8 mouse cellular contexts compared by ENCODE assay signal in genomic region chr9:62286967-62287632, GRCm38 (mm10). TPM values are rescaled to one million over a fixed set of nuclear protein-coding genes. Genes with fewer than 3 reads are reported as not detected.
DNase-seq lines count a peak whose midpoint lies in the region; ATAC-seq and TF ChIP-seq lines count a peak whose summit lies in the region.
"Had no signal": no experiment of that assay in that cellular context is flagged by ENCODE, and none has a peak within 500 bp of the region (broad histone marks: within the 10 kb centered on the region; RNA-seq: fewer than 3 reads in every experiment).

No protein-coding gene starts in this region.

- no peak overlapping the region for H3K4me2 ChIP-seq in embryonic facial prominence, embryonic 14.5 days (ENCODE audit: low read depth, low read length)
- no peak overlapping the region for H3K4me2 ChIP-seq in lung, embryonic 14.5 days
- H3K4me2 ChIP-seq: limb, embryonic 13.5 days had no signal

- no peaks in the 10 kb centered on the region for H3K36me3 ChIP-seq in embryonic facial prominence, embryonic 14.5 days (ENCODE audit: control insufficient read depth, insufficient read depth, low read length)
- no peaks in the 10 kb centered on the region for H3K36me3 ChIP-seq in lung, embryonic 14.5 days (ENCODE audit: insufficient read depth)
- H3K36me3 ChIP-seq: limb, embryonic 13.5 days had no signal

- peak; percentile 85 for DNase-seq in 3T3-L1 (ENCODE audit: low read depth, low spot score)
- DNase-seq in 416B (ENCODE audit: low read depth) = peak; percentile 78
- peak; percentile 72 to 86 for DNase-seq in adrenal gland, postnatal 36 days
- peak; percentile 85 for DNase-seq in embryonic facial prominence, embryonic 14.5 days (ENCODE audit: low spot score)
- DNase-seq in kidney, postnatal 36 days = peak; percentile 70 to 89
- peak; percentile 93 for DNase-seq in lung, embryonic 14.5 days
- peak; percentile 75 for DNase-seq in right cerebral cortex, postnatal 4 days

- 34% methylated on average over 4 of the region's 4 CpGs for WGBS in embryonic facial prominence, embryonic 14.5 days
- 41% methylated on average over 4 of the region's 4 CpGs for WGBS in lung, embryonic 14.5 days

- no peak overlapping the region for H3K27ac ChIP-seq in embryonic facial prominence, embryonic 14.5 days (replicated peaks; ENCODE audit: low read depth, low read length)
- H3K27ac ChIP-seq in lung, embryonic 14.5 days (ENCODE audit: low read depth) = no peak overlapping the region
- H3K27ac ChIP-seq: limb, embryonic 13.5 days had no signal

- no peak; the same call in 1 of the 2 replicates for ATAC-seq in embryonic facial prominence, embryonic 14.5 days (ENCODE audit: low read depth)
- ATAC-seq in lung, embryonic 14.5 days (ENCODE audit: insufficient read depth) = no peak

- H3K9ac ChIP-seq in embryonic facial prominence, embryonic 14.5 days (ENCODE audit: low read depth, low read length) = no peak overlapping the region
- H3K9ac ChIP-seq in lung, embryonic 14.5 days = no peak overlapping the region
- H3K9ac ChIP-seq: limb, embryonic 13.5 days had no signal

- peak; percentile 87 for TF ChIP-seq CTCF in lung, embryonic 14.5 days (IDR thresholded peaks at IDR 0.05; ENCODE audit: low read depth)

- H3K9me3 ChIP-seq in embryonic facial prominence, embryonic 14.5 days (ENCODE audit: control insufficient read depth, low read length) = no peaks in the 10 kb centered on the region
- no peaks in the 10 kb centered on the region for H3K9me3 ChIP-seq in lung, embryonic 14.5 days (ENCODE audit: low read depth, low read length)
- H3K9me3 ChIP-seq: limb, embryonic 13.5 days had no signal

- H3K4me3 ChIP-seq in embryonic facial prominence, embryonic 14.5 days (ENCODE audit: low read depth, low read length) = no peak overlapping the region
- no peak overlapping the region for H3K4me3 ChIP-seq in lung, embryonic 14.5 days (ENCODE audit: low read depth, low read length)
- H3K4me3 ChIP-seq: limb, embryonic 13.5 days had no signal

- no peaks in the 10 kb centered on the region for H3K4me1 ChIP-seq in embryonic facial prominence, embryonic 14.5 days (ENCODE audit: control insufficient read depth, insufficient read depth, low read length)
- H3K4me1 ChIP-seq in lung, embryonic 14.5 days (ENCODE audit: insufficient read depth) = no peaks in the 10 kb centered on the region
- H3K4me1 ChIP-seq: limb, embryonic 13.5 days had no signal

- no peaks in the 10 kb centered on the region for H3K27me3 ChIP-seq in embryonic facial prominence, embryonic 14.5 days (replicated peaks; ENCODE audit: control insufficient read depth, insufficient read depth, low read length)
- no peaks in the 10 kb centered on the region for H3K27me3 ChIP-seq in lung, embryonic 14.5 days (ENCODE audit: insufficient read depth, low read length)

RNA-seq across cellular contexts. Expression of gene Spesp1, which starts 5.1 kb away (rescaled TPM):
- total RNA-seq in adrenal gland, postnatal 36 days (2021) = not detected
- polyA plus RNA-seq in embryonic facial prominence, embryonic 14.5 days (2014; fragmentation: Nextera tagmentation; extraction: Ambion mirVana) = not detected in 2 replicates
- not detected in 2 replicates for polyA plus RNA-seq in lung, embryonic 14.5 days (2014; fragmentation: Nextera tagmentation; extraction: Ambion mirVana)
- polyA plus RNA-seq: limb, embryonic 13.5 days had no signal

RNA-seq across cellular contexts. Expression of gene Anp32a, which starts 54.0 kb away (rescaled TPM):
- 100 to 1,000 TPM; 297 to 341 TPM for total RNA-seq in adrenal gland, postnatal 36 days (2021)
- 107 and 112 TPM in 2 replicates for polyA plus RNA-seq in embryonic facial prominence, embryonic 14.5 days (2014; fragmentation: Nextera tagmentation; extraction: Ambion mirVana)
- 134 and 135 TPM in 2 replicates for polyA plus RNA-seq in lung, embryonic 14.5 days (2014; fragmentation: Nextera tagmentation; extraction: Ambion mirVana)
